Mouse (Mus musculus) liver, embryonic 14.5 days (tissue): ENCODE measurements around the gene Gm11273.

Experiments
- CTCF ChIP-seq: IDR thresholded peaks from 2 replicates; pipeline ENCODE4 v1.5.1; 2016; ENCODE audit warnings: antibody characterized with exemption, low read depth, control low read depth
- EP300 ChIP-seq: IDR thresholded peaks from 2 replicates; pipeline ENCODE4 v1.6.1; 2016; ENCODE audit warnings: antibody characterized with exemption, low read depth

DNA sequence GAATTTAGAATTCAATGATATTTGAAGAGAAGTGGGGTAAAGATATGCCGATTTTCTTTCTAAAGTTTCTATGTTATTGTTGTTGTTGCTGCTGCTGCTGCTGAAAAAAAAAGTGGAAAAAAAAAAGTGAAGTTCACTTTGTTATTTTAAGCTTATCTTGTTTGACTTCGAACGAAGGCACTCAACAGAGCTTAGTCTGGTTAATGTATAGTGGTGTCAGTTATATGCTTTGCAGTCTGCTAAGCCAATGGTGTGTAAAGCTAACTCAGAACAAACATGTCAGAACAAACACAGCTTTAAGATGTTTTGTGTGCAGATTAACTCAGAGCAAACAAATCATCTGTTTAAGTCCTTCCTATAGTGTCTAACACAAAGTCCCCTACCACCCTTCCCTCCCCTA lies 47.1 kb downstream of the Gm11273 start:
- TF ChIP-seq CTCF (no peak), EP300 (no peak)
